Mouse (Mus musculus) kidney, adult 2 months (tissue): ENCODE measurements around the gene Nfkbia. TPM values are rescaled to one million over a fixed set of nuclear protein-coding genes. Genes with fewer than 3 reads are reported as not detected.

Experiments used
- DNase-seq: peaks from one replicate; pipeline ENCODE4 v3.0.0; 2021
- H3K27ac ChIP-seq: fragments of 200-500 bp; 2 replicates; pipeline ENCODE4 v1.5.1; 2012; ENCODE audit warnings: low read depth, low read length, control low read depth, inconsistent platforms; ENCODE audit not compliant: insufficient read depth
- H3K27me3 ChIP-seq: fragments of 200-500 bp; replicated peaks from 2 replicates; pipeline ENCODE4 v1.6.1; 2012; ENCODE audit warnings: mild to moderate bottlenecking, moderate library complexity, low read length, inconsistent platforms; ENCODE audit not compliant: control insufficient read depth, insufficient read depth
- H3K36me3 ChIP-seq: fragments of 200-500 bp; 2 replicates; pipeline ENCODE4 v1.6.1; 2012; ENCODE audit warnings: mild to moderate bottlenecking, moderate library complexity, low read length, inconsistent platforms; ENCODE audit not compliant: control insufficient read depth, insufficient read depth
- H3K4me1 ChIP-seq: fragments of 200-500 bp; 2 replicates; pipeline ENCODE4 v1.6.1; 2011; ENCODE audit warnings: low read length; ENCODE audit not compliant: control insufficient read depth, insufficient read depth
- H3K4me3 ChIP-seq: fragments of 200-500 bp; 2 replicates; pipeline ENCODE4 v1.5.1; 2011; ENCODE audit warnings: mild to moderate bottlenecking, low read depth, low read length, control low read depth; ENCODE audit not compliant: insufficient read depth
- CTCF ChIP-seq: fragments of 200-500 bp; conservative IDR thresholded peaks from 2 replicates; pipeline ENCODE4 v1.5.1; 2011; ENCODE audit warnings: low read depth, mild to moderate bottlenecking, control low read depth, low read length, moderate library complexity, mixed read lengths; ENCODE audit not compliant: insufficient read depth, insufficient read length
- POLR2A ChIP-seq: fragments of 200-500 bp; IDR thresholded peaks from one replicate; pipeline ENCODE4 v1.6.1; 2011; ENCODE audit warnings: low read depth, low read length, control low read depth
- WGBS: fragments of 180-500 bp; shearing (Covaris S2); methylation state at CpG from one replicate; pipeline ENCODE4 v1.1.7; 2018; 5-methylcytosine and 5-hydroxymethylcytosine counted together
- polyA plus RNA-seq: library from polyadenylated mRNA; depleted of rRNA; stranded (reverse); fragments of >200 nt; gene quantifications from 2 replicates; pipeline ENCODE4 v1.2.3, GENCODE M21; 2012

Gene Nfkbia
- polyA plus RNA-seq, 1 experiment, result 93.3 TPM

- Histone ChIP-seq H3K4me1 (peaks cover 12% of the 10 kb centered on the region), H3K27ac (peak overlapping the region; percentile 53), H3K27me3 (no peaks in the 10 kb centered on the region), H3K36me3 (no peaks in the 10 kb centered on the region), H3K4me3 (peak overlapping the region; percentile 40; the same call in 1 of the 2 replicates)
- 12% methylated on average over 14 of the region's 14 CpGs for WGBS
- no peak for TF ChIP-seq CTCF
- TF ChIP-seq POLR2A, result no peak
- peak; percentile 47 for DNase-seq
Observed at GRCm38 (mm10) chr12:55464846-55465361, 27.5 kb downstream of the Nfkbia start.

DNA sequence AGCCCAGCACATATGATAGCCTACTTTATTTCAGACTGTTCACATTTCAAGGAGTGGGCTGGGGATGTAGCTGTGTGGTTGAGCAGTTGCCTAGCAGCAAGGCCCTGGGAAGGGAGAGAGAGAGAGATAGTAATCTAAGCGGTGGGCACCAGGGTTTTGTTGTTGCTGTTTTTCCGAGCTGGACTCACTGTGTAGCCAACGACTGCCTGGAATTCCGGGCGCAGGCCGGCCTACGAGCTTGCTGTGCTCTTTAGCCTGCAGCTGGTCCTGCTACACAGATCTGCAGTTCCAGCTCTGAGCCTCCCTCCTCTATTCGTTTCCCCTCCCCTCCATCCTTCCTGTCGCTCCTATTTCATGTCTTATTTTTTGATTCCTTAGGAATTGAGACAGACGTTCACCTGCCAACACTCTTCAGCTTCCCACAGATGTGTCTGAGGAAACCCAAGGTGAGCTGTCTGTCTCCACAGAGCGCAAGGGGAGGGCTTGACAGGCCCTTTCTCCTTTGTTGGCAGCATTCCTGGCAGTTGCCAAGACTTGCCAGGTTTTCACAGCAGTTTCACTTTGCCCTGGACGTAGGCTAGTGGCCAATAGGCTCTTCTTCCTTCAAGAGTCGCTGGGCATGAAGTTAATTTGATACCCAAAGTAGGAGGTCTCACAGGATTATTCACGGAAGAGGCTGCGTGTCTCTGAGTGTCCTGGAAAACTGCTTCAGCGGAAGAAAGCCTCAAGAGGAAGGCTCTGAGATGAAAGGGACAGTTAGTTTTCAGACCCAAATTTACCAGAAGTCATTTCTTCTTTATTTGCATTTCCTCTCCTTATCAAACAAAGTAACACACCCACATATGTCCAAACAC lies 28.2 kb downstream of the Nfkbia start:
- no peaks in the 10 kb centered on the region for H3K27me3 ChIP-seq
- H3K4me1 ChIP-seq, result peaks cover 12% of the 10 kb centered on the region
- no peaks in the 10 kb centered on the region for H3K36me3 ChIP-seq
- peak overlapping the region; percentile 23; the same call in 1 of the 2 replicates for H3K4me3 ChIP-seq
- DNase-seq, result peak; percentile 96
- H3K27ac ChIP-seq, result peak overlapping the region; percentile 53
- WGBS, result 3% methylated on average over 16 of the region's 16 CpGs
- TF ChIP-seq CTCF (no peak), POLR2A (no peak)

- peaks cover 12% of the 10 kb centered on the region for H3K4me1 ChIP-seq
- H3K36me3 ChIP-seq, result no peaks in the 10 kb centered on the region
- no peak for TF ChIP-seq CTCF
- no peak for TF ChIP-seq POLR2A
- no peaks in the 10 kb centered on the region for H3K27me3 ChIP-seq
- H3K27ac ChIP-seq, result no peak overlapping the region
- no peak for DNase-seq
- no peak overlapping the region for H3K4me3 ChIP-seq
- WGBS, result 92% methylated on average over 5 of the region's 5 CpGs
Observed at GRCm38 (mm10) chr12:55463087-55463486, 29.4 kb downstream of the Nfkbia start.

- 80% methylated on average over 6 of the region's 6 CpGs for WGBS
- no peak overlapping the region for H3K27ac ChIP-seq
Observed at GRCm38 (mm10) chr12:55462456-55462855, 30.0 kb downstream of the Nfkbia start.

GRCm38 (mm10) chr12:55461767-55462166 lies 30.7 kb downstream of the Nfkbia start:
- Histone ChIP-seq H3K27me3 (no peaks in the 10 kb centered on the region), H3K4me1 (peaks cover 12% of the 10 kb centered on the region), H3K36me3 (no peaks in the 10 kb centered on the region), H3K27ac (no peak overlapping the region), H3K4me3 (no peak overlapping the region)
- no peak for DNase-seq
- 62% methylated on average over 6 of the region's 6 CpGs for WGBS
- TF ChIP-seq POLR2A, result no peak
- TF ChIP-seq CTCF, result no peak

More at GRCm38 (mm10) chr12:55462456-55462855, 30.0 kb downstream of the Nfkbia start:
- no peak for DNase-seq
- TF ChIP-seq CTCF (no peak), POLR2A (no peak)
- Histone ChIP-seq H3K4me1 (peaks cover 12% of the 10 kb centered on the region), H3K36me3 (no peaks in the 10 kb centered on the region), H3K27me3 (no peaks in the 10 kb centered on the region), H3K4me3 (no peak overlapping the region)

- no peak overlapping the region for H3K4me3 ChIP-seq
- no peaks in the 10 kb centered on the region for H3K36me3 ChIP-seq
- H3K27me3 ChIP-seq, result no peaks in the 10 kb centered on the region
- TF ChIP-seq POLR2A, result no peak
- no peak for TF ChIP-seq CTCF
- no peak for DNase-seq
- no peak overlapping the region for H3K27ac ChIP-seq
- WGBS, result 50% methylated on average over 4 of the region's 4 CpGs
- peaks cover 9% of the 10 kb centered on the region for H3K4me1 ChIP-seq
Observed at GRCm38 (mm10) chr12:55460900-55461299, 31.5 kb downstream of the Nfkbia start.

DNA sequence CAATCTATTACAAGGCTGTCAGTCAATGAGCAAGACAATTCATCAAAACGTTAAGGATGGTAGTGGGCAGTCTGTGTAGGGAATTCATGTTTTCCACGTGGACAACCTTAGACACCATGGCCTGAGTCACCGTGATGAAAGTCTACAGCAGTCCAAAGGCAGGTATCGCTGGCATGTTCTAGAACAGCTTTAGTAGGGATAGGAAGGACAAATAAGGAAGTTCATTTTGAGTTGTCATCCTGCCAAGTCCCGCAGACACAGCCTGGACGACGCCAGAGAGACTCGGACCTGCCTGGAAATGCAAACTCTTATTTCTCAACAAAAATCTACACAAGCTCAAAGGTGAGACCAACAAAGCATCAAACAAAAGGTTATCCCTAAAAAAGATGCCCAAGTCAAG lies 32.7 kb downstream of the Nfkbia start:
- peak; percentile 40 for DNase-seq
- 61% methylated on average over 8 of the region's 8 CpGs for WGBS
- Histone ChIP-seq H3K27me3 (no peaks in the 10 kb centered on the region), H3K4me1 (peaks cover 2% of the 10 kb centered on the region), H3K4me3 (no peak overlapping the region), H3K36me3 (no peaks in the 10 kb centered on the region), H3K27ac (no peak overlapping the region)
- TF ChIP-seq CTCF (no peak), POLR2A (no peak)
